Mouse (Mus musculus) layer of hippocampus, adult 2 months (tissue): Measurements from ENCODE around the gene 9330161L09Rik. TPM values are rescaled to one million over a fixed set of nuclear protein-coding genes. Genes with fewer than 3 reads are reported as not detected.

ENCODE experiments used
- DNase-seq, 2 experiments: peaks; one replicate each; pipeline ENCODE4 v3.0.0; 2022; ENCODE audit warnings: low spot score in 2 of 2
- H3K27ac ChIP-seq: fragments of 200-600 bp; 2 replicates; pipeline ENCODE4 v1.8.1; 2022
- H3K4me3 ChIP-seq: fragments of 200-600 bp; 2 replicates; pipeline ENCODE4 v1.8.1; 2022; ENCODE audit warnings: mild to moderate bottlenecking
- CTCF ChIP-seq: fragments of 200-600 bp; conservative IDR thresholded peaks from 2 replicates; pipeline ENCODE4 v1.8.1; 2022; ENCODE audit warnings: antibody characterized with exemption, mild to moderate bottlenecking, moderate library complexity
- total RNA-seq, 2 experiments: library from RNA; stranded (reverse); gene quantifications; 2 replicates each; pipeline ENCODE4 v1.2.3; 2021

9330161L09Rik gene
- total RNA-seq, 2 experiments from 2014 or later: 3.5 to 4.0 TPM

DNA sequence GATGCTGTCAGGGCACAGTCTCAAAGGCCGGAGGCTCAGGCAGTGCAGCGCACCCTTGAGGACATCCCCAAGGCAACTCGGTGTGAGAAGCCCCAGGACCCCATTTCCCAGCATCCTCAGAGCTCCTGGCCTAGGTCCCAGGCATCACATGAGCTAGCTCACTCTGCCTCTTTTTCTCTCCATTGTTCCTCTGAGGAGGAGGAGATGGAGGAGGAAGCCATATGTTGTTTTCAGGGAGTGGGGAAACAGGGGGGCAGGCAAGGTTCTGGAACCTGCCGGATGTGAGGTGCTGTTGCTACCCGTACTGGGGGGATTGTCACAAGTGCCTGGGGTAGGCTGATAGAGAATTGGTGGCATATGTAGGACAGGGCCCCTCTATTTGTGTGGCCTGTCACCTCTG lies 31.5 kb downstream of the 9330161L09Rik start:
- Histone ChIP-seq H3K4me3 (no peak overlapping the region), H3K27ac (peak overlapping the region; percentile 89)
- DNase-seq: peak; percentile 77 to 81
- TF ChIP-seq CTCF: 0 out of 2 replicates have a peak, but pooled peaks have one; percentile 24

GRCm38 (mm10) chr12:103373530-103374236 lies 33.9 kb downstream of the 9330161L09Rik start:
- H3K27ac ChIP-seq: no peak overlapping the region
- TF ChIP-seq CTCF: no peak
- DNase-seq: no peak
- no peak overlapping the region for H3K4me3 ChIP-seq

- no peak overlapping the region for H3K4me3 ChIP-seq
- peak; percentile 95 for TF ChIP-seq CTCF
- no peak overlapping the region for H3K27ac ChIP-seq
- peak; percentile 56 to 67 for DNase-seq
Observed at GRCm38 (mm10) chr12:103371711-103372110, 35.9 kb downstream of the 9330161L09Rik start.

GRCm38 (mm10) chr12:103370861-103371260 lies 36.8 kb downstream of the 9330161L09Rik start:
- DNase-seq: no peak
- no peak for TF ChIP-seq CTCF
- Histone ChIP-seq H3K27ac (no peak overlapping the region), H3K4me3 (no peak overlapping the region)

DNA sequence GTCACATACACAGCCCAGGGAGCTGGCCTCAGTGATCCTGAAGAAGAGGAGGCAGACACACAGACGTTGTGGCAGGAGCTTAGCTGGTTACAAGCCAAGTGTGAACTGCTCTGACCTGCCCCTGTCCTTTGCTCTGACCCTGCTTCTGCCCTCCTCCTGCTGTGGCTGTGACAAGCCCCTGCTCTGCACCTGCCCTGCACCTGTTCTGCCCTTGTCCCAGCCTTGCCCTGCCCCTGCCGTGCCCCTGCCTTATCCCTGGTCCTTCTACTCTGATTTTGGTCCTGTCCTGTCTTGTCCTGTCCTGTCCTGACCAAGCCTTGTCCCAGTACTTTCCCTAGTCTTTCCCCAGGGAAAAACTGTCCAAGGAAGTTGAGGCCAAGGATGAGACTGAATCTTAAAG lies 38.8 kb downstream of the 9330161L09Rik start:
- Histone ChIP-seq H3K27ac (no peak overlapping the region), H3K4me3 (no peak overlapping the region)
- no peak for TF ChIP-seq CTCF
- no peak for DNase-seq

DNA sequence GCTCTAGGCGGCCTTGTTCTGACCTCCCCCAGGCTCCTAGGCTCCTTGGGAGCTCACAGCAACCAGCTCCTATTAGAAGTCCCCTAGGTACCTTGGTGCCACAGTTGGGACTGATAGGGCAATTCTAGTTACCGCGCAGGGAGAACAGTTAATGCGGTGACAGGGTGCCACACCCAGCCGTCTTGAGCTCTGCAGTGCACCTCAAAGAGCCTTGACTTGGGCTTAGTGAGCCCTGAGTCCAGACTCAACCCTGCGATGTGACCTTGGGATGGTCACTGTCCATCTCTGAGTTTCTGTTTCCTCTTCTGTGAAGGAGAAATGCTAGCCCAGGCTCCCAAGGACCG lies 39.3 kb downstream of the 9330161L09Rik start:
- no peak for TF ChIP-seq CTCF
- no peak for DNase-seq
- no peak overlapping the region; the same call in 1 of the 2 replicates for H3K4me3 ChIP-seq
- H3K27ac ChIP-seq: no peak overlapping the region

DNA sequence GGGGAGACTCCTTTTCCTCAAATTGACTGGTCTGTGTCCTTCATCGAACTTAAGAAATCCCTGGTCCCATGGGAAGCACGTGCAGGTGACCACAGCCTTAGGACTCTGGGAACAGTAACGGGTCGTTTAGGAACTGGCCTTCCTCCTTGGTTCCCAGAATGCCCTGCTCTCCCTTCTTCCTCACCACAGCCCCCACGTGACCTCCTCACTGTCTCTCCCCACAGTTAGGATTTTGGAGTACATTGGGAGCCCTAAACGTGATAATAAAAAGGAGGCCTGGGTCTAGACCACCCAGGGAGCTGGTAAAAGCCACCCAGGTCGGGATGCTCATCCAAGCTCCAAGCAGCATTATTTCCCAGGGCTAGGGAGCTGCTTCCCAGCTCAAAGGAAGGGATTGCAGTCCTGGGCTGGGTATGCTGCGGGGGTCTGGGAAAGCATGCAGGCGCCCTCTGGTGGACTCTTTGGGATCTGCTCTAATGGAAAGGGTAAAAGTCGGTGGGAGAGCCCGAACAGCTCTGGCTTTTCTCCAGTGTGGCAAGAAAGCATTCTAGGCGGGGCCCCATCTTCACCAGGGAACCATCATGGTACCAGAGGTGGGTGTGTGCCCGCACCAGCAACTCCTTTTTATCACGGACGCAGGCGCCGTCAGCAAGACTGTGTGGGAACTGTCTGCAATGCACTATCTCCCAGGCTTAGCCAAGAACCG lies 39.8 kb downstream of the 9330161L09Rik start:
- peak; percentile 63 to 81 for DNase-seq
- TF ChIP-seq CTCF: peak; percentile 96
- Histone ChIP-seq H3K27ac (no peak overlapping the region), H3K4me3 (no peak overlapping the region; the same call in 1 of the 2 replicates)

- TF ChIP-seq CTCF: no peak
- no peak for DNase-seq
- H3K27ac ChIP-seq: no peak overlapping the region
- H3K4me3 ChIP-seq: no peak overlapping the region
Observed at GRCm38 (mm10) chr12:103367171-103367570, 40.4 kb downstream of the 9330161L09Rik start.

GRCm38 (mm10) chr12:103362336-103362735 lies 45.3 kb downstream of the 9330161L09Rik start:
- no peak overlapping the region for H3K27ac ChIP-seq
- DNase-seq: no peak
- H3K4me3 ChIP-seq: no peak overlapping the region
- no peak for TF ChIP-seq CTCF

DNA sequence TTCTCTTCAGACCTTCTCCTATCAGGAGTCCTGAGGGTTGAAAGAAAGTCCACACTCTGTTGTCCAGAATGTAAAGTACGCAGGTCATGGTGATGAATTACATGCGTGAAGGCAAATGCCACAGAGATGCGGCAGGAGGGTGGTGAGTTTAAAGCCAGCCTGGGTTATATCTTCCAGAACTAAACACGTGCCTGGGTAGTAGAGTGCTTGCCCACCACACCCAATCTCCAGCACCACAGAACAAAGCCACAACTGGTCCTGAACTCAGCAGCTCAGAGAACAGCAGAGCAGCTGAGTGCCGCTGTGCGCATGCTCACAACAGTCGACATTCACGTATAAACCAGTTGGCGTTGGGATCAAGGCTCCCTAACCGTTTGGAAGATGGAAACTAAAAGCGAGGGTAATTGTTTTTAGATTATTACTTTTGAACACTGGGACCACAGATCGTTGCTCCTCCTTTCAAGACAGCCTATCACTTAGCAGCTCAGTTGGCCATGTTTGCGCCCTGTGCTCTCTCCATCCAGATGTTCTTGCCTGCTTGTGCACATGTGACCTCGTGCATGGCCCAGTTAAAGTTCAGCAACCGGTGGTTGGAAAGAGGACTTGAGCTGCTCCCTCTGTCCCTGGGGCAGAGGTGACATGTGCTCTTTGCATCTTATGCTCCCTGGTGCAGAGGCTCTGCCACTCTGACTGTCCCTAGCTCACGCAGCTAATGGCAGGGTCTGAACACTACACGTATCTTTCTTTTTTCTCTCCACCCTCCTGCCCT lies 45.9 kb downstream of the 9330161L09Rik start:
- no peak for TF ChIP-seq CTCF
- Histone ChIP-seq H3K4me3 (no peak overlapping the region), H3K27ac (no peak overlapping the region)
- no peak for DNase-seq

- H3K27ac ChIP-seq: no peak overlapping the region
- DNase-seq: no peak
- no peak for TF ChIP-seq CTCF
- H3K4me3 ChIP-seq: no peak overlapping the region
Observed at GRCm38 (mm10) chr12:103360812-103361211, 46.8 kb downstream of the 9330161L09Rik start.

GRCm38 (mm10) chr12:103358951-103359801 lies 48.4 kb downstream of the 9330161L09Rik start:
- peak overlapping the region; percentile 67 for H3K27ac ChIP-seq
- no peak for DNase-seq
- TF ChIP-seq CTCF: no peak
- no peak overlapping the region for H3K4me3 ChIP-seq
